Mouse (Mus musculus) MEL (cell line): Measurements from ENCODE around the gene Ccl20.

Experiments
- CTCF ChIP-seq, 3 experiments: IDR thresholded peaks in 2 of 3; conservative IDR thresholded peaks in 1 of 3; 2 replicates each; pipeline ENCODE4 v1.5.1; 2011 to 2012; ENCODE audit warnings: low read length in 3 of 3, low read depth in 2 of 3, mild to moderate bottlenecking in 2 of 3, improper control_type of control experiment in 1 of 3, inconsistent platforms in 1 of 3, mixed read lengths in 1 of 3, moderate library complexity in 1 of 3; ENCODE audit not compliant: control insufficient read depth in 1 of 3, insufficient read depth in 1 of 3, poor library complexity in 1 of 3, severe bottlenecking in 1 of 3
- GABPA ChIP-seq: IDR thresholded peaks from 2 replicates; pipeline ENCODE4 v1.6.1; 2012; ENCODE audit warnings: low read depth, mild to moderate bottlenecking, inconsistent platforms, low read length, improper control_type of control experiment, moderate library complexity
- GATA1 ChIP-seq: IDR thresholded peaks from 2 replicates; pipeline ENCODE4 v1.6.1; 2011; ENCODE audit warnings: low read depth, low read length, improper control_type of control experiment
- HCFC1 ChIP-seq: IDR thresholded peaks from 2 replicates; pipeline ENCODE4 v1.6.1; 2012; ENCODE audit warnings: low read depth, mild to moderate bottlenecking, inconsistent platforms, low read length, improper control_type of control experiment, moderate library complexity
- MAFK ChIP-seq: IDR thresholded peaks from 2 replicates; pipeline ENCODE4 v1.6.1; 2011; ENCODE audit warnings: low read depth, mild to moderate bottlenecking, low read length, improper control_type of control experiment, borderline replicate concordance
- MAX ChIP-seq: IDR thresholded peaks from 2 replicates; pipeline ENCODE4 v1.6.1; 2011; ENCODE audit warnings: low read length, improper control_type of control experiment
- MAZ ChIP-seq: IDR thresholded peaks from 2 replicates; pipeline ENCODE4 v1.6.1; 2012; ENCODE audit warnings: low read depth, mild to moderate bottlenecking, inconsistent platforms, low read length, improper control_type of control experiment
- POLR2A ChIP-seq, 2 experiments: IDR thresholded peaks; 2 replicates each; pipeline ENCODE4 v1.6.1; 2011 to 2012; ENCODE audit warnings: low read length in 2 of 2, mild to moderate bottlenecking in 2 of 2, control low read depth in 1 of 2, improper control_type of control experiment in 1 of 2, low read depth in 1 of 2, moderate library complexity in 1 of 2; ENCODE audit not compliant: control insufficient read depth in 1 of 2, insufficient read depth in 1 of 2, poor library complexity in 1 of 2
- SMC3 ChIP-seq: IDR thresholded peaks from 2 replicates; pipeline ENCODE4 v1.6.1; 2011; ENCODE audit warnings: low read depth, low read length, improper control_type of control experiment
- USF2 ChIP-seq, 2 experiments: IDR thresholded peaks; 2 replicates each; pipeline ENCODE4 v1.6.1; 2011 to 2012; ENCODE audit warnings: improper control_type of control experiment in 2 of 2, low read length in 2 of 2, borderline replicate concordance in 1 of 2, inconsistent platforms in 1 of 2, low read depth in 1 of 2, mild to moderate bottlenecking in 1 of 2; ENCODE audit not compliant: insufficient read depth in 1 of 2
- ZC3H11A ChIP-seq: IDR thresholded peaks from 2 replicates; pipeline ENCODE4 v1.6.1; 2012; ENCODE audit warnings: low read depth, mild to moderate bottlenecking, inconsistent platforms, low read length, improper control_type of control experiment
- ZNF384 ChIP-seq: IDR thresholded peaks from 2 replicates; pipeline ENCODE4 v1.6.1; 2012; ENCODE audit warnings: low read depth, mild to moderate bottlenecking, inconsistent platforms, low read length, improper control_type of control experiment

- TF ChIP-seq MAFK = no peak
- TF ChIP-seq POLR2A (IDR thresholded peaks at IDR 0.05; ENCODE audit: control insufficient read depth in 1 of 2, insufficient read depth in 1 of 2, low read depth in 1 of 2, low read length in 2 of 2, poor library complexity in 1 of 2) = no peak
- no peak for TF ChIP-seq MAZ
- no peak for TF ChIP-seq CTCF (IDR thresholded peaks at IDR 0.05 in 2 of 3, conservative IDR thresholded peaks at IDR 0.05 in 1 of 3; ENCODE audit: control insufficient read depth in 1 of 3, insufficient read depth in 1 of 3, low read depth in 2 of 3, low read length in 3 of 3, poor library complexity in 1 of 3, severe bottlenecking in 1 of 3)
- TF ChIP-seq ZNF384 = no peak
- TF ChIP-seq ZC3H11A = no peak
- no peak for TF ChIP-seq SMC3
- no peak for TF ChIP-seq MAX
- TF ChIP-seq GABPA = no peak
- TF ChIP-seq HCFC1 = no peak
- no peak for TF ChIP-seq GATA1
- no peak for TF ChIP-seq USF2 (IDR thresholded peaks at IDR 0.05; ENCODE audit: borderline replicate concordance in 1 of 2, insufficient read depth in 1 of 2, low read depth in 1 of 2, low read length in 2 of 2)
These were observed 21.3 kb downstream of the Ccl20 start for GRCm38 (mm10) chr1:83137847-83138246.
